ENCODE assay signal across 16 mouse cellular contexts in the genomic region with DNA sequence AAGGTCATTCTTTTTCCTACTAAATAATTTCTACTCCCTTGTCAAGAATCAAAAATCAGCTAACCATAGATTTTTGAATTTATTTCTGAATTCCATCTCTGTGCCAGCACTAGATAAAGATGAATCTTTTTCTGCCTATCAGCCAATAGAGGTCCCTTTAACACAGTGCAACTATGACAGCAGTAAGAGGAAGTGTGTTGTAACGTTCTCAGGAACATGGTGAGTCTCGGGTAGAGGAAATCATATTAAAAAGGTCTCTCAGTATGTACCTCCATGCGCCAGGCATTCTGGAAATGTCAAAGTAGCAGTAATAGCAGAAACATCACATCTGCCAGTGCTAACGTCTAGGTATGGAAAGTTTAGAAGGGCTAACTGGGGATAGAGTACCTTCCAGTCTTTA. TPM values are rescaled to one million over a fixed set of nuclear protein-coding genes. Genes with fewer than 3 reads are reported as not detected.
"Had no signal": no experiment of that assay in that cellular context is flagged by ENCODE, and none has a peak within 500 bp of the region (broad histone marks: within the 10 kb centered on the region; RNA-seq: fewer than 3 reads in every experiment).

No protein-coding gene starts in this region.

- H3K9me3 ChIP-seq: intestine, embryonic 15.5 days; limb, embryonic 12.5 days; midbrain, embryonic 10.5 days had no signal

- H3K4me1 ChIP-seq: intestine, embryonic 15.5 days; limb, embryonic 12.5 days; midbrain, embryonic 10.5 days had no signal

- H3K9ac ChIP-seq: intestine, embryonic 15.5 days; limb, embryonic 12.5 days; liver, embryonic 14.5 days had no signal

- H3K4me2 ChIP-seq: intestine, embryonic 15.5 days; limb, embryonic 12.5 days had no signal

- H3K27ac ChIP-seq: intestine, embryonic 15.5 days; kidney, postnatal 0 days; limb, embryonic 12.5 days; liver, embryonic 14.5 days; midbrain, embryonic 10.5 days; stomach, postnatal 0 days had no signal

- H3K27me3 ChIP-seq: intestine, embryonic 15.5 days; limb, embryonic 12.5 days had no signal

- H3K4me3 ChIP-seq: intestine, embryonic 15.5 days; limb, embryonic 12.5 days; midbrain, embryonic 10.5 days had no signal

- ATAC-seq: intestine, embryonic 15.5 days; midbrain, embryonic 16.5 days had no signal

- H3K36me3 ChIP-seq: intestine, embryonic 15.5 days had no signal

- DNase-seq: kidney, adult 9 months; kidney, postnatal 36 days; layer of hippocampus, adult 9-11 months; layer of hippocampus, postnatal 36 days; liver; lung, adult 18-20 months; right cerebral cortex, adult 18-20 months; right cerebral cortex, postnatal 25 days had no signal

RNA-seq across cellular contexts. Expression of gene Slc26a1, which starts 39.2 kb away (rescaled TPM):
- polyA plus RNA-seq: small intestine, adult 2 months had no signal
